Mouse (Mus musculus): ENCODE measurements around the gene Ptpro. TPM values are rescaled to one million over a fixed set of nuclear protein-coding genes. Genes with fewer than 3 reads are reported as not detected.
"Not testable (repeated sequence)": the region's sequence is repeated elsewhere in the genome, so short reads cannot be mapped to it uniquely, and the experiment has no call there.

Ptpro gene
- polyA plus RNA-seq, 1 experiment: not detected

DNA sequence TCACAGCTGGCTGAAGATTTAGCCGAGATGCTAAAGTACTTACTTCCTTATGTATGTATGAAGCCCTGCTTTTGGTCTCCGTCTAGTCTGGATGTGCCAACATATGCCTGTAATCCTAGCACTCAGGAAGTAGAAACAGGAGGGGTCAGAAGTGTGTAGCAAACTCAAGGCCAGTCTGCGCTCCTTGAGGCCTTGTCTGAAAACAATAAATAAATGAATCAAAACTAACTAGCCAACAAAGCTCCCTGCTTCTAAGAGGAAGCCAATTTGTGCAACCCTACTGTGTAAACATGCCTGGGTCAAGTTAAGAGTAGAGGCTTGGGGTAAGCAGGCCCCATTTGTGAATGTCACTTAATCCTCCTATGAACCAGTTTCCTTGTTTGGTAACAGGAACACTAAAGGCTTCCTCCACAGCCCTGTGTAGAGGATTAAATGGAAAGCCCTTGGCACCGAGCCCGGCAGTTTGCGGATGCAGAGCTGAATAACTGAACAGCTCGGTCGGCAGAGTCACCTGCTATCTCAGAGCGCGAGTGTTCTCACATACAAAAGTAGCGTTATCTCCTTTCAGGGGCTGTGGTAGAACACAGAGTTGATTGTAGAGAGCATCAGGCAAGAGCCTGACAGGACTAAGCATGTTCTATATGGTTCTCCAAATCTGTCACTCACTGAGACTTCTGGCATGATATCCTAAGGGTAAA lies 218.9 kb downstream of the Ptpro start:
- no peak for TF ChIP-seq GATA1 (IDR thresholded peaks at IDR 0.05; ENCODE audit: low read length)
- no peak for TF ChIP-seq TAL1 (IDR thresholded peaks at IDR 0.05; ENCODE audit: low read length)
- Histone ChIP-seq H3K36me3 (ENCODE audit: control insufficient read depth) (no peaks in the 10 kb centered on the region), H3K4me3 (replicated peaks) (no peak overlapping the region), H3K27me3 (ENCODE audit: control insufficient read depth) (no peaks in the 10 kb centered on the region), H3K4me1 (ENCODE audit: control insufficient read depth) (no peaks in the 10 kb centered on the region), H3K9me3 (ENCODE audit: control insufficient read depth, low read length) (peaks cover 2% of the 10 kb centered on the region)

DNA sequence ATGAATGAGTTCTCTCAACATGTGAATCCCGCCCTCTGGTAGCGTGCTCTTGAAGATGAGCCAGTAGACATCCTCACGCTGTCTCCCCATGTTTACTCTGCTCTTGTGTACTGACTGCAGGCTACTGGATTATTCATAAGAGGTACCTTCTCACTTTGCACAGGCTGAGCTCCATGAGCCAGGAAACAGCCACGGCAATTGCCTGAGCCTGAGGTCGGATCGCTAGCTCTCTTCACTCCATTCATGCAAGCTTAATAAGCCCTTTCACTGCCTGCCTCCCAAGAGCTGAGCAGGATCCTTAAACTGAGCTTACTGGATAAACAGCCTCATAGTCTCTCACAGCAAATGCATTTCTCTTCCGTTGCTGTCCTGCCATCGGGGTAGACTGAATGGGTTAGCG lies 220.0 kb downstream of the Ptpro start:
- Histone ChIP-seq H3K9me3 (ENCODE audit: control insufficient read depth, low read length) (peaks cover 8% of the 10 kb centered on the region), H3K4me1 (ENCODE audit: control insufficient read depth) (no peaks in the 10 kb centered on the region), H3K4me3 (replicated peaks) (no peak overlapping the region), H3K27me3 (ENCODE audit: control insufficient read depth) (no peaks in the 10 kb centered on the region), H3K36me3 (ENCODE audit: control insufficient read depth) (no peaks in the 10 kb centered on the region)
- TF ChIP-seq TAL1 (IDR thresholded peaks at IDR 0.05; ENCODE audit: low read length) (no peak), GATA1 (IDR thresholded peaks at IDR 0.05; ENCODE audit: low read length) (no peak)

DNA sequence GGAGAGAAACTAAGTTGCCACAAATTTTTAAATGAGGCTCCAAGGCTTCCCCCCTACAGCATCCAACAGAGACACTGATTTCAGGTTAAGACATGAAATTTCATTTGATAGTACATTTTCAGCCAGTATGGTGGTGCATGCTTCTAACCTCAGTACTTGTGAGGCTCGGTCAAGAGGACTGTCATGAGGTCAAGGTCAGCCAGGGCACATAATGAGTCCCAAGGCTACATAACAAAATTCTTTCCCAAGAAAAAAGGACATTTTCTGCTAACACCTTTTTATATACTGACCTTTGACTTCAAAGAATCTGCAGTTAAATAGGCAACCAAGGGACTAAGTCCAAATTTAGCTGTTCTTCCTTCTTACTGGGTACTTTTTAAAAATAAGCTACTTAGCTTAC lies 221.3 kb downstream of the Ptpro start:
- H3K27me3 ChIP-seq (ENCODE audit: control insufficient read depth): no peaks in the 10 kb centered on the region
- TF ChIP-seq TAL1 (IDR thresholded peaks at IDR 0.05; ENCODE audit: low read length) (no peak), GATA1 (IDR thresholded peaks at IDR 0.05; ENCODE audit: low read length) (no peak)
- H3K4me3 ChIP-seq (replicated peaks): no peak overlapping the region
- H3K4me1 ChIP-seq (ENCODE audit: control insufficient read depth): no peaks in the 10 kb centered on the region
- no peaks in the 10 kb centered on the region for H3K36me3 ChIP-seq (ENCODE audit: control insufficient read depth)
- peaks cover 8% of the 10 kb centered on the region for H3K9me3 ChIP-seq (ENCODE audit: control insufficient read depth, low read length)

DNA sequence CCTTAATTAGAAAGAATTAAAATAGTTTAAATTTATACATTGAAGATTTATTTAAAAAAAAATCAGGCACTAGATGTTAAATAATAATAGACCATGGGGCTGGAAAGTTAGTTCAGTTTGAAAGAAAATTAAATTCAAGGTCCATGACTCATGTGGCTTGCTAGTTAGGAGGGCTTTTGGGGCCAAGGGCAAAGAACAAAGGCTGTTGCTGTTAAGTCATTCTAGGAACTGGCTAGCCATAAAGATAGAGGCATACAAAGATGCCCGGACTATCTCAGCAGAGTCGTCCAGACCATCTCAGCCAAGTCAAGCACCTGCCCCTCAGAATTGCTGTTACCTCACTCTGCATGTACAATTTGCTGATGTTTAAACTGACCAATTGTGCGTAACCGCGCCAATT lies 223.6 kb downstream of the Ptpro start:
- not testable (repeated sequence) for H3K27me3 ChIP-seq (ENCODE audit: control insufficient read depth); H3K4me1 ChIP-seq (ENCODE audit: control insufficient read depth); H3K36me3 ChIP-seq (ENCODE audit: control insufficient read depth); H3K4me3 ChIP-seq (replicated peaks); H3K9me3 ChIP-seq (ENCODE audit: control insufficient read depth, low read length)

DNA sequence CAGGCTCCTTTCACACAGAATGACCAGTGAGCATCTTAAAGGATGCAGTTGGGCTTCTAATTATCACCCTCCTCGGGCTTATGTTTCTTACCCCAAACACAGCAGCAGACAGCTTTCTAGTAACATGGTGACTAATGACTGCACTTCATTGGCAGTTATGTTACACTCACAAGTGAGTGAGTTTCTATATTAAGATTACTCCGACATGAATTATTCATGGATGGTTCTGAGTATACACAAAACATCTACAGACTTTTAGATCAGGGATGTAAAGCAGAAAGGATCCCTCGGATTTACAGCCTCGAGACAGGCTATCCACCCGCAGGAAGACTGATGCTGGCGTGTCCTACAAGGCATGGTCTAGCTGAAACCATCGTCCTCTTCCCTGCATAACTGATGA lies 230.8 kb downstream of the Ptpro start:
- no peaks in the 10 kb centered on the region for H3K36me3 ChIP-seq (ENCODE audit: control insufficient read depth)
- no peaks in the 10 kb centered on the region for H3K4me1 ChIP-seq (ENCODE audit: control insufficient read depth)
- no peaks in the 10 kb centered on the region for H3K27me3 ChIP-seq (ENCODE audit: control insufficient read depth)
- no peaks in the 10 kb centered on the region for H3K9me3 ChIP-seq (ENCODE audit: control insufficient read depth, low read length)
- no peak for TF ChIP-seq TAL1 (IDR thresholded peaks at IDR 0.05; ENCODE audit: low read length)
- no peak for TF ChIP-seq GATA1 (IDR thresholded peaks at IDR 0.05; ENCODE audit: low read length)
- no peak overlapping the region for H3K4me3 ChIP-seq (replicated peaks)

DNA sequence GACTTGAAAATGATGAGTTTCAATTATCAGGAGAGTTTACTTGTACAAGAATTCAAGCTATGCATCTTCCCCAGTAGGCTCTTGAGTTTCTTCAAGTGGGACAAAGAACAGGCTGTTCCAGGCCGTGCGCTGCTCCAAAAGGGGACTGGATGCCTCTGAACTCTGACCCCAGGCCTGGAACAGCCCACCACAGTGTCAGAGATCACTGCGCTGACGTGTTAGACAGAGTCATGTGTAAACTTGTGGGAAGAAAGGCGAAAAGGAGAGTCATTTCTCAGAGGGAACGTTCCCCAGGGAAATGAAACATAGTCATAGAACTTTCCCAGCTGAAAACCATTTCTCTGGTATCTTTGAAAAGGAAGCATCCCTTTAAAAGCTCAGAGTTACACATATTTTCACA lies 235.3 kb downstream of the Ptpro start:
- TF ChIP-seq TAL1 (IDR thresholded peaks at IDR 0.05; ENCODE audit: low read length) (no peak), GATA1 (IDR thresholded peaks at IDR 0.05; ENCODE audit: low read length) (no peak)

DNA sequence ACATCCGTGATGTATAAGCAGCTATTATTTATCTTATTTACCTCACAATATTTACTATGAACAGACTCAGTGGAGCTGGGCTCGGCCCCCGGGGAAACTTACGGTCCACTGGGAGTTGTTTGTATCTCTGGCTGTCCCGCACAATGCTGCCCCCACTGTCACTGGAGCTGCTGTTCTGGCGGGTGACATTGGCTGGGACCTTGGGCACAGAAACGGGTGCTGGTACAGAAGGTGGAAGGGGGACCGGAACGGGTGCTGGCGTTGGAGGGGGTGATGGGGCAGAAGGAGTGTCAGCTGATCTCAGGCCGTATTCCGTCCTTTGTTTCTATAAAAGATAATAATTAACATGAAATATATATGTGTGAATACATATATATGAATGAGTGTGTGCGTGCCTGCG lies 238.0 kb downstream of the Ptpro start:
- Histone ChIP-seq H3K4me1 (ENCODE audit: control insufficient read depth) (no peaks in the 10 kb centered on the region), H3K4me3 (replicated peaks) (no peak overlapping the region), H3K27me3 (ENCODE audit: control insufficient read depth) (no peaks in the 10 kb centered on the region), H3K36me3 (ENCODE audit: control insufficient read depth) (no peaks in the 10 kb centered on the region), H3K9me3 (ENCODE audit: control insufficient read depth, low read length) (no peaks in the 10 kb centered on the region)
- TF ChIP-seq GATA1 (IDR thresholded peaks at IDR 0.05; ENCODE audit: low read length) (no peak), TAL1 (IDR thresholded peaks at IDR 0.05; ENCODE audit: low read length) (no peak)

More for the DNA sequence above, 235.3 kb downstream of the Ptpro start:
- H3K36me3 ChIP-seq (ENCODE audit: control insufficient read depth): no peaks in the 10 kb centered on the region
- no peaks in the 10 kb centered on the region for H3K4me1 ChIP-seq (ENCODE audit: control insufficient read depth)
- H3K27me3 ChIP-seq (ENCODE audit: control insufficient read depth): no peaks in the 10 kb centered on the region
- no peaks in the 10 kb centered on the region for H3K9me3 ChIP-seq (ENCODE audit: control insufficient read depth, low read length)
- no peak overlapping the region for H3K4me3 ChIP-seq (replicated peaks)

DNA sequence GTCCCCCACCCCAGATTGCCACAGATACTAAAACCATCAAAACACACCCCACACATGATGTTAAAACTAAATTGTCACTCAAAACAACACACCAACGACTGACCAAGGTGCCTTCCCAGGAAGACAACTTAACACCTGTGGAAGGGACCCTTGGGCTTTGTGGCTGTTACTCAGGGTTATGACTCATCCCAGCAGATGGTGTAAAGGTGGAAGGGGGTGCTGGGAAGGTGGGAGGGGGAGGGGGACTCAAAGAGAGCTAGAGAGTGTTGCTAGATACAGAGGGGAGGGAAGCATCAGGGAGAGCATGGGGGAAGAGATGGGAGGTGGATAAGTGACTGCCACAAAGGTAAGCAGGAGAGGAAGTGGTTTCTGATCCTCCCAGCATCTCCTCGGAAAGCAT lies 239.5 kb downstream of the Ptpro start:
- Histone ChIP-seq H3K27me3 (ENCODE audit: control insufficient read depth) (no peaks in the 10 kb centered on the region), H3K36me3 (ENCODE audit: control insufficient read depth) (no peaks in the 10 kb centered on the region), H3K4me1 (ENCODE audit: control insufficient read depth) (no peaks in the 10 kb centered on the region), H3K4me3 (replicated peaks) (no peak overlapping the region), H3K9me3 (ENCODE audit: control insufficient read depth, low read length) (peaks cover 2% of the 10 kb centered on the region; the same call in 1 of the 2 replicates)
- TF ChIP-seq TAL1 (IDR thresholded peaks at IDR 0.05; ENCODE audit: low read length): no peak
- no peak for TF ChIP-seq GATA1 (IDR thresholded peaks at IDR 0.05; ENCODE audit: low read length)

DNA sequence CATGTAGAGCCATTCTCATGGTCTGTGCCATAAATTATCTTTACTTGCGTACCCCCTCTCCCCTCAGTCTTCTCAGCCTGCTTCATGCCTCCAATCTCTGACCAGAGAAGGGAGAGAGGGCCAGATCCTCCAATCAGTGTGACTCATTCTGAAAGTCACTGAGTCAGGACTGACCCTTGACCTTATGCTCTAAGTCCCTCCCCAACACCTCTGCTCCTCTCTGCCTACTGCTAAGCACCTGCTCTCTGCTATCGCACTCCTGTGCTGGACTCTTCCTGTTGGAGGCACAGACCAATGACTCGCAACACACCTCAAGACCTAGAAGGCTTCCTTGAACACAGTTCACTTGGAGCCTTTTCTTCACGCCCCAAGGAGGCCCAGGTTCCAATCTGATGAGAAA lies 240.5 kb downstream of the Ptpro start:
- Histone ChIP-seq H3K36me3 (ENCODE audit: control insufficient read depth) (no peaks in the 10 kb centered on the region), H3K27me3 (ENCODE audit: control insufficient read depth) (no peaks in the 10 kb centered on the region), H3K4me1 (ENCODE audit: control insufficient read depth) (no peaks in the 10 kb centered on the region), H3K4me3 (replicated peaks) (no peak overlapping the region), H3K9me3 (ENCODE audit: control insufficient read depth, low read length) (peaks cover 2% of the 10 kb centered on the region; the same call in 1 of the 2 replicates)
- TF ChIP-seq TAL1 (IDR thresholded peaks at IDR 0.05; ENCODE audit: low read length): no peak
- TF ChIP-seq GATA1 (IDR thresholded peaks at IDR 0.05; ENCODE audit: low read length): no peak
